Mouse (Mus musculus): ENCODE measurements around the gene Trim66. TPM values are rescaled to one million over a fixed set of nuclear protein-coding genes. Genes with fewer than 3 reads are reported as not detected.

Trim66 gene
- polyA plus RNA-seq, 1 experiment from 2014 or later, result 0.37 TPM

DNA sequence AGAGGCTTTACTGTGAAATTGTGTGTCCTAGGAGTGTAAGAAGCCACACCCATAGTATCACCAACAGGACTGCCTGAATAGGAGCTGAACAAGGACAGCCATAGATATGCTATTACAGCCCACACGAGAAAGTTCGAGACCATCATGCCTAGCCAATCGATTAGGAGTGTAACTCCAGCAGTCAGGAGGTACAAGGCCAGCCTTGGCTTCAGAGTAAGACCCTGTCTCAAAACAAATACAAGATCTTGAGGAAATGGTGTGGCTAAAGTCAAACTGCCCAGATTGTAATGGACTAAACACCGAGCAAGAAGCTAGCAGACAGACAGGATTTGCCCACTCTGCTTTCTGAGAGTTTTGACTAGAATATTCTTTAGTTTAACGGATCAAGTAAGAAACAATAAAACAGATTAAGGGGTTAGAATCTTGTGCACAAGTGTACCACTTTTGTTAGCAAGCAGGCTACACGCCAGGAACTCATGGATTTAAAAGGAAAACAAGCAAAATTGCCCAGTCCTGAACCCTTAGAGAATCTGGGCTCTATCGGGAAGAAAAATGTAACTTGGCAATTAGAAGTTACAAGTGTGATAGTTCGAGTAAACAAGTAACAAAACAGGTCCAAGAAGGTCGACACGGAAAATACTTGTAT lies 10.2 kb upstream of the Trim66 start:
- 21% methylated on average over 10 of the region's 10 CpGs for WGBS
- Histone ChIP-seq H3K9me3 (ENCODE audit: control insufficient read depth, low read length) (no peaks in the 10 kb centered on the region), H3K4me3 (ENCODE audit: low read depth, low read length) (peak overlapping the region; percentile 95), H3K4me1 (replicated peaks; ENCODE audit: control insufficient read depth, insufficient read depth, low read length) (peaks cover 8% of the 10 kb centered on the region), H3K9ac (ENCODE audit: low read length) (peak overlapping the region; percentile 82), H3K27me3 (ENCODE audit: control insufficient read depth, insufficient read depth, low read length) (no peaks in the 10 kb centered on the region), H3K4me2 (ENCODE audit: low read depth, low read length, severe bottlenecking) (peak overlapping the region; percentile 62), H3K27ac (ENCODE audit: low read depth, low read length) (peak overlapping the region; percentile 93), H3K36me3 (ENCODE audit: control insufficient read depth, insufficient read depth, low read length) (peaks cover 3% of the 10 kb centered on the region; the same call in 1 of the 2 replicates)
- DNase-seq (ENCODE audit: low spot score) (no peak), ATAC-seq (replicated peaks; ENCODE audit: low FRiP score) (peak; percentile 1; the same call in 1 of the 2 replicates)

DNA sequence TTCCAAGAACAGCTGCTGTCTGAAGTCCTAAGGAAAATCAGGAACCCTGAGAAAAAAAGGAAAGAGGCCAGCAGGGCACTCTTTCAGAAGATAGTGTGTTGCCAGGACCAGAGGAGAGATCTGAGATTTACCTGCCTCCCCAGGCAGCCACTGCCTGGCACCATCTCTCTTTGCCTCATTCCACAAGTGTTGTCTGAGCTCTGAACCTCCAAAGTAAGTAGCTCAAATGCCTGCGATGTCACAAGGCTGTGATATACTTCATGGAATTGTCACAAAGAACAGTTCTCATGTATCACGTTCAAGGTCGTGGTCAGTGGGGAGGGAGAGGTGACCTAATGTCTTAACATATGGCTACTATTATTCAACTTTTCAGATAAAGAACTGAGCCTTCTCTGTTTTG lies 8.6 kb upstream of the Trim66 start:
- no peak overlapping the region for H3K4me3 ChIP-seq (ENCODE audit: low read depth, low read length)
- 83% methylated on average over 3 of the region's 3 CpGs for WGBS
- ATAC-seq (replicated peaks; ENCODE audit: low FRiP score), result no peak
- no peak overlapping the region for H3K27ac ChIP-seq (ENCODE audit: low read depth, low read length)
- DNase-seq (ENCODE audit: low spot score), result no peak
- peaks cover 8% of the 10 kb centered on the region for H3K4me1 ChIP-seq (replicated peaks; ENCODE audit: control insufficient read depth, insufficient read depth, low read length)
- H3K36me3 ChIP-seq (ENCODE audit: control insufficient read depth, insufficient read depth, low read length), result no peaks in the 10 kb centered on the region
- H3K27me3 ChIP-seq (ENCODE audit: control insufficient read depth, insufficient read depth, low read length), result no peaks in the 10 kb centered on the region
- no peak overlapping the region for H3K9ac ChIP-seq (ENCODE audit: low read length)
- no peak overlapping the region for H3K4me2 ChIP-seq (ENCODE audit: low read depth, low read length, severe bottlenecking)
- H3K9me3 ChIP-seq (ENCODE audit: control insufficient read depth, low read length), result no peaks in the 10 kb centered on the region

DNA sequence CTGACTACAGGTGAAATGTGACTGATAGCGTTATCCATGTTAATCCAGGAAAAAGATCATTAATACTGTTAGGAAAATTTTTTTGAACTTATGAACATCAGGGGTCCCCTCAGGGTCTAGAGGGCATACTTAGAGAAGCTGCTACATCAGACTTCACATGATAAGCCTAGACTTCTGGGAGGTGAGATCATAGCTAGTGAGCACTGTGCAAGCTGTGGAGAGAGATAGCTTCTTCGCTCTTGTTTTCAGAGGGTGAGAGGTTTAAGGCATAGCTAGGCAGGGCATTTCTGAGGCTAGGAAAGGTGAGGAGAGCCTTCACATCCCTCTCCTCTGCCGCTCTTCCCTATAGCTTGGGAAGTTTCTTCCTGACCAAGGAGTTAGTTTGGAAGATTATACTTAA lies 3.9 kb upstream of the Trim66 start:
- Histone ChIP-seq H3K27me3 (ENCODE audit: control insufficient read depth, insufficient read depth, low read length) (no peaks in the 10 kb centered on the region), H3K36me3 (ENCODE audit: control insufficient read depth, insufficient read depth, low read length) (no peaks in the 10 kb centered on the region), H3K4me1 (replicated peaks; ENCODE audit: control insufficient read depth, insufficient read depth, low read length) (no peaks in the 10 kb centered on the region; the same call in 1 of the 2 replicates), H3K27ac (ENCODE audit: low read depth, low read length) (no peak overlapping the region), H3K4me3 (ENCODE audit: low read depth, low read length) (no peak overlapping the region), H3K4me2 (ENCODE audit: low read depth, low read length, severe bottlenecking) (no peak overlapping the region), H3K9me3 (ENCODE audit: control insufficient read depth, low read length) (no peaks in the 10 kb centered on the region), H3K9ac (ENCODE audit: low read length) (no peak overlapping the region)
- 90% methylated on average over 3 of the region's 3 CpGs for WGBS
- ATAC-seq (replicated peaks; ENCODE audit: low FRiP score) (no peak), DNase-seq (ENCODE audit: low spot score) (no peak)

DNA sequence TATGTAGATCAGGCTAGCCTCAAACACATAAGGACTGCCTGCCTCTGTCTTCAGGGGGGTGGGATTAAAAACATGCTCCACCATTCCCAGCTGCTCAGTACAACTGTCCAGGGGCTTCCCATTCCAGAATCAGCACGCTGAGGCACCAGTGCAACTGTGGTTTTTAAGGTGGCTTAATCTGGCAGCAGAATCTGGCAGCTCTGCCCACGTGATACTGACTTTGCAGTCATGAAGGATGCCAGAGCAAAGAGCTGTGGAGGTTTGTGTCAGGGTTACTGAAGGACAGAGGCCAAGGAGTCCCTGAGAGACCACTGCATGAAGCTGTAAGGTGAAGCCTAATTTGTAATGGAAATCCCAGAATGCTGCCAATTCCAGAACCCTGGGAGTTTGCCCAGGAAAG lies 2.9 kb upstream of the Trim66 start:
- H3K9ac ChIP-seq (ENCODE audit: low read length), result no peak overlapping the region
- WGBS, result 72% methylated on average over 2 of the region's 2 CpGs
- H3K4me2 ChIP-seq (ENCODE audit: low read depth, low read length, severe bottlenecking), result no peak overlapping the region
- H3K9me3 ChIP-seq (ENCODE audit: control insufficient read depth, low read length), result no peaks in the 10 kb centered on the region
- no peak overlapping the region for H3K4me3 ChIP-seq (ENCODE audit: low read depth, low read length)
- DNase-seq (ENCODE audit: low spot score), result no peak
- no peaks in the 10 kb centered on the region for H3K27me3 ChIP-seq (ENCODE audit: control insufficient read depth, insufficient read depth, low read length)
- no peak overlapping the region for H3K27ac ChIP-seq (ENCODE audit: low read depth, low read length)
- ATAC-seq (replicated peaks; ENCODE audit: low FRiP score), result no peak
- no peaks in the 10 kb centered on the region; the same call in 1 of the 2 replicates for H3K4me1 ChIP-seq (replicated peaks; ENCODE audit: control insufficient read depth, insufficient read depth, low read length)
- no peaks in the 10 kb centered on the region for H3K36me3 ChIP-seq (ENCODE audit: control insufficient read depth, insufficient read depth, low read length)

DNA sequence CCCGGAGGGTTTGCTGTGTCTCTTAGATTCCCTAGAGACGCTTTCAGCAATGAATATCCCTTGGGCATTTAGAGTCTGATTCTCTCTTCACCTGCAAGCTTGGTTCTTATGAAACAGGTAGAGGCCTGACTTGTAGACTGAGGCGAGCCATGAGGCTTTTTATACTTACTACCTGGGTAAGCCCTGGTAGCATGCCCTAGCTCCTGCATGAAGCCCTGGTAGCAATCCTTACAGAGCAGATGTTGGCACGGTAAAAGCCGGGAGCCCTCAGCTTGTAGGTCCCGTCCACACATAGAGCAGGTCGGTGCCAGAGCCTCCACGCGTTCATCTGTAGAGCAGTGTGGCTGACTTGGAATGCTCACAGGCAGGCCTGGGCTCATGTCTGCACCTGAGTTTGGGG lies 362 bp downstream of the Trim66 start:
- peak overlapping the region; percentile 1; the same call in 1 of the 2 replicates for H3K27ac ChIP-seq (ENCODE audit: low read depth, low read length)
- H3K4me1 ChIP-seq (replicated peaks; ENCODE audit: control insufficient read depth, insufficient read depth, low read length), result no peaks in the 10 kb centered on the region; the same call in 1 of the 2 replicates
- H3K9ac ChIP-seq (ENCODE audit: low read length), result no peak overlapping the region; the same call in 1 of the 2 replicates
- DNase-seq (ENCODE audit: low spot score), result no peak
- 0 out of 2 replicates have a peak overlapping the region, but pooled peaks have one; percentile 1 for H3K4me2 ChIP-seq (ENCODE audit: low read depth, low read length, severe bottlenecking)
- peak; percentile 61 for ATAC-seq (replicated peaks; ENCODE audit: low FRiP score)
- no peaks in the 10 kb centered on the region for H3K9me3 ChIP-seq (ENCODE audit: control insufficient read depth, low read length)
- no peak overlapping the region for H3K4me3 ChIP-seq (ENCODE audit: low read depth, low read length)
- WGBS, result 37% methylated on average over 9 of the region's 9 CpGs
- no peaks in the 10 kb centered on the region for H3K27me3 ChIP-seq (ENCODE audit: control insufficient read depth, insufficient read depth, low read length)
- H3K36me3 ChIP-seq (ENCODE audit: control insufficient read depth, insufficient read depth, low read length), result no peaks in the 10 kb centered on the region

DNA sequence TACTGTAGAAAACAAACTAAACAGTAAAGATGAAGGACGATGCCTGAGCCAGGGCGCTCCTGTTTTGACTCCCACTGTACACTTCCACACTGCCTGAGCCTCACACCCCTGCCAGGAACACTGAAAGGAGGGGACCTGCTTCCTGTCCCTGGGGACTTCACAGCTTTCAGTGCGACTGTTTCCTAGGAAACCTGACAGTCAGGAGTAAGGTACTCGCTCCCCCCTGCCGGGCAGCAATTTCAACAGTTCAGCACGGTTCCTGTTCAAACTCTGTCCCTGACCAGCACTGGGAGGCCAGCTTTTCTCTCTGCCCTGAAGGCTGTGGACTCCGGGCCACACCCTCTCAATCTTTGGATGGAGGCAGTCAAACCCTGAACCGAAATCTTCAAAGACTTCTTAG lies 815 bp downstream of the Trim66 start:
- Histone ChIP-seq H3K9me3 (ENCODE audit: control insufficient read depth, low read length) (no peaks in the 10 kb centered on the region), H3K4me2 (ENCODE audit: low read depth, low read length, severe bottlenecking) (peak overlapping the region; percentile 1; the same call in 1 of the 2 replicates), H3K4me3 (ENCODE audit: low read depth, low read length) (no peak overlapping the region), H3K36me3 (ENCODE audit: control insufficient read depth, insufficient read depth, low read length) (no peaks in the 10 kb centered on the region), H3K27me3 (ENCODE audit: control insufficient read depth, insufficient read depth, low read length) (no peaks in the 10 kb centered on the region), H3K27ac (ENCODE audit: low read depth, low read length) (peak overlapping the region; percentile 1), H3K4me1 (replicated peaks; ENCODE audit: control insufficient read depth, insufficient read depth, low read length) (no peaks in the 10 kb centered on the region; the same call in 1 of the 2 replicates), H3K9ac (ENCODE audit: low read length) (peak overlapping the region; percentile 1; the same call in 1 of the 2 replicates)
- ATAC-seq (replicated peaks; ENCODE audit: low FRiP score) (peak; percentile 85), DNase-seq (ENCODE audit: low spot score) (peak; percentile 70)
- WGBS, result 5% methylated on average over 8 of the region's 8 CpGs

DNA sequence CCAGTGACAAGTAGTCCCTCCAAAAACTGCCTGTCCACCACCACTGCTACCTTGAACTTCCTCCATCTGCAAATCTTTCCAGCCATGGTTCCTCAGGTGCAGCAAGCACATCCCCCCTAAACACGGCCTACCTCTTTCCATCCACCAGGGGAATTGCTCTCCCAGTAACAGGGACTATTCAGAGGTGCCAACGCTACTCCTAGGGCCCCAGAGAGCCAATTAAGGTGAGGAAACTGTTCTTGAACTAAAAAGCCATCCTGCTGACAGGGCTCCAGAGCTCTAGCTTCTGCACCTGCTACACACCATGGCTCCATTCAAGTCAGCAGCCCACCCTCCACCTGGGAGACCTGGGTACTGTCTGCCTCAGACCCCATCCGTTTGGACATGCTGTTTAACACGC lies 10.4 kb downstream of the Trim66 start:
- Histone ChIP-seq H3K4me1 (replicated peaks; ENCODE audit: control insufficient read depth, insufficient read depth, low read length) (peaks cover 9% of the 10 kb centered on the region), H3K36me3 (ENCODE audit: control insufficient read depth, insufficient read depth, low read length) (no peaks in the 10 kb centered on the region), H3K27ac (ENCODE audit: low read depth, low read length) (no peak overlapping the region), H3K9ac (ENCODE audit: low read length) (no peak overlapping the region), H3K4me3 (ENCODE audit: low read depth, low read length) (no peak overlapping the region), H3K4me2 (ENCODE audit: low read depth, low read length, severe bottlenecking) (no peak overlapping the region), H3K27me3 (ENCODE audit: control insufficient read depth, insufficient read depth, low read length) (peaks cover 5% of the 10 kb centered on the region; the same call in 1 of the 2 replicates), H3K9me3 (ENCODE audit: control insufficient read depth, low read length) (no peaks in the 10 kb centered on the region)
- DNase-seq (ENCODE audit: low spot score) (no peak), ATAC-seq (replicated peaks; ENCODE audit: low FRiP score) (no peak)
- WGBS, result 61% methylated on average over 4 of the region's 4 CpGs

DNA sequence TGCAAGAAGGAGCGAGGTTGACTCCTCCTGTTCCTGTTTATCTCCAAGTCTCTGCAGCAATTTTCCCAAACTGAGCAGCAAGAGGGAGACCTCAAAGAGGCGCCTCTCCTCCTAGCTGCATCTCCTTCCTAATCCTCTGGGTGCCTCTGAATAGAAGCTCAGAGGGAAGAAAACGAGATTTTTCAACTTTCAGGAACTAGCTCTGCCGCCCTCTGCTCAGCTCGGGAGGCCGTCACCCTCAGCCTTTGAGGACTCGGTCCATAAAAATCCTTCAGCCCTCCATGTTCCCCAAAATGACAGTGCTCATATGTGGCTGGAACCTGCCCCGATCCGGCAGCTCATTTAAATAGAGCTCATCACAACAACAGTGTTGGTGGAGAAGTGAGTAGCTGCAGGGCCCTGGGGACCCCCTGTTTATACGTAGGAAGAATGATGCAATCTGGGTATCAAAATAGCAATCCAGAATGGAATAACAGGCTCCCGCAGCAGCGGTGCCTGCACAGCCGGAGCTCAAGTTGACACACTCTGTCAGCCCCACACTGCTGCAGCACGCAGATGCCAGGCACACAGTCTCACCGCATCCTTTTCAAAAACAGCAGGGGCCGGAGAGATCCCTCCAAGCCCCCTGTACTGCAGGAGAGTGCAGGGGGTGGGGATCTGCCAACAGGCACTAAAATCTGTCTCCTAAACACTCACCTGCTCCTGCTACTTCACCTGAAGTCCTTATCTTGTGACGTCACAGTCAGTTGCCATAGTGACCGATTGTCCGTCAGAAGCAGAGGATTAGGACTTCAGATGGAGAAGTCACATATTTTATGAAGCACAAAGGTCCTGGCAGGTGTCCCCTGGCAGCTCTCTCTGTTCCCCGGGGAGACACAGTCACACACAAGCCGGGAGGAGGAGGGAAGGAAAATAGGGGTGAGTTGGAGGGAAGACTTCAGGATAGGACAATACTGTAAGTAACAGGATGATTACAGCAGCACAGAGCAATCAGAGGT lies 14.3 kb downstream of the Trim66 start:
- ATAC-seq (replicated peaks; ENCODE audit: low FRiP score) (peak; percentile 72), DNase-seq (ENCODE audit: low spot score) (peak; percentile 58)
- 6% methylated on average over 21 of the region's 21 CpGs for WGBS
- Histone ChIP-seq H3K9ac (ENCODE audit: low read length) (0 out of 2 replicates have a peak overlapping the region, but pooled peaks have one; percentile 30), H3K27me3 (ENCODE audit: control insufficient read depth, insufficient read depth, low read length) (peaks cover 8% of the 10 kb centered on the region; the same call in 1 of the 2 replicates), H3K9me3 (ENCODE audit: control insufficient read depth, low read length) (no peaks in the 10 kb centered on the region), H3K27ac (ENCODE audit: low read depth, low read length) (no peak overlapping the region), H3K4me1 (replicated peaks; ENCODE audit: control insufficient read depth, insufficient read depth, low read length) (peaks cover 9% of the 10 kb centered on the region), H3K4me2 (ENCODE audit: low read depth, low read length, severe bottlenecking) (peak overlapping the region; percentile 39), H3K36me3 (ENCODE audit: control insufficient read depth, insufficient read depth, low read length) (no peaks in the 10 kb centered on the region), H3K4me3 (ENCODE audit: low read depth, low read length) (peak overlapping the region; percentile 16; the same call in 1 of the 2 replicates)
